Mouse (Mus musculus) c-Kit-positive CD71-negative TER-119-negative erythroid progenitor cells, embryonic 14.5 days (primary cell): ENCODE data around the gene Slc25a12.
A peak's percentile ranks its signal among the peaks of the same experiment; 100 is the strongest.

Experiments
- DNase-seq: peaks from one replicate; pipeline ENCODE4 v3.0.0-alpha.2; 2013; ENCODE audit warnings: low read depth

Slc25a12 gene

DNA sequence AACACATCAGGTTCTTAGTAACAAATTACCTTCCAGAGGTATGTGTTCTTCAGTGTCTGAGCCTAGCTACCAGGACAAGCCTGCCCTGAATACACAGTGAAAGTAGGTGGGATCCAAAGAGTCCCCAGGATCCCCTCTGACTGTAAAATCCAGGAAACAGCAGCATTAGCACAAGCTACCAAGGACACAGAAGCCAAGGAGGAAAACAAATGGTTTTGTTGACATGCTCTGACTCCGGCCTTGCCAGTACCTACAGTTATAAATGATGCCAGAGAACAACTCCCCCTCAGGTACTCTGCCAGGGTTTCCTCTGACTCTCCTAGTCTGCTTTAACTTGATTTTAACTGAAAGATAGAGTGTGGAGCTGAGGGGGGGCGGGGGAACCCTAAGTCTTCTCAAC lies 18.0 kb downstream of the Slc25a12 start:
- no peak for DNase-seq

DNA sequence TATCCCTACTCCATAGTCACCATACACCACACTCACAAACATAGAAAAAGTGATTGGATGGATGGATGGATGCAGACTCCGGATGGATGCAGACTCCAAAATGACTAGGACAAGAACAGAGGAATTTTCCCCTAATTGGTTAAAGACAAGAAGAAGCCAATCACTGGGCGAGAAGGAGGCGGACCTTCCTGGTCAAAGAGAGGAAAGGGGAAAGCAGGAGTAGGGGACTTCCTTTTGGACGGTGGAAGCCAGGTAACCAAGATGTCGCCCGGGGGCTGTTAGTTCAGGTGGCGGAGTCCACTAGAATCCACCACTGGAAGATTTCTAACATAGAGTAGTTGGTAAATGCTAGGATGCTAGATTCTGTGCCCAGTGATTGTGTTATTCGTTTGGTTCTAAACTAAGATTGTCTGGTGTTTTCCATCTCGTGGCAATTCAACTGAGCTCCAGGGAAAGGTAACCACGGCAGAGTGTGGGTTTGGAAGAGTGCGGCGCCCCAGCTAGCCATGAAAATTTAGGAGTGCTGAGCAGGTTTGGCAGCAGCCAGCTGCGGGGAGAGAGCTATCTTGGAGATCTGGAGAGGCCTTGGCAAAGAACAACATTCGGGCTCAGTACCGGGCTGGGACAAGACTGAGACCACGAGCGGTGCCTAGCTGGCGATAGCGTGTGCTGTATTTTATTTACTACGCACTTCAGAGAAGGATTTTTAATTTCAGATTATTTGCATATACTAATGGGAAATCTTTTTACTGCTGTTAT lies 19.6 kb downstream of the Slc25a12 start:
- DNase-seq, result no peak

DNA sequence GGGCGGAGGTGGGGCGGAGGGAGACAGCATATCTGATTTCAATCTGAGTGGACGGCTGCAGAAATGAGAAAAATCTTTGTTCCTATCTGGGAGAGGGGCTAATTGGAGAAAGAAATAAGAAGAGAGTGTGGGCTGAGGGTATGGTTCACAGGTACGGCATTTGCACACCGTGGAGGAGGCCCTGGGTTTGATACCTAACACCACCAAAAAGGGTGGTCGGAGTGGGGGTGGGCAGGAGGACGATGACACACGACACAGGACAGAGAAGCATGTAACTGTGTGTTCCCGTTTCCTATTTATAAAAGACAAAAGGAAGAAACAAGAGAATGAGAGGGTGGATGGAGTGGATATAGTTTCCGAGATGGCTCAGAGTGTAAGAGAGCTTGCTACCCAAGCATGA lies 20.4 kb downstream of the Slc25a12 start:
- no peak for DNase-seq

DNA sequence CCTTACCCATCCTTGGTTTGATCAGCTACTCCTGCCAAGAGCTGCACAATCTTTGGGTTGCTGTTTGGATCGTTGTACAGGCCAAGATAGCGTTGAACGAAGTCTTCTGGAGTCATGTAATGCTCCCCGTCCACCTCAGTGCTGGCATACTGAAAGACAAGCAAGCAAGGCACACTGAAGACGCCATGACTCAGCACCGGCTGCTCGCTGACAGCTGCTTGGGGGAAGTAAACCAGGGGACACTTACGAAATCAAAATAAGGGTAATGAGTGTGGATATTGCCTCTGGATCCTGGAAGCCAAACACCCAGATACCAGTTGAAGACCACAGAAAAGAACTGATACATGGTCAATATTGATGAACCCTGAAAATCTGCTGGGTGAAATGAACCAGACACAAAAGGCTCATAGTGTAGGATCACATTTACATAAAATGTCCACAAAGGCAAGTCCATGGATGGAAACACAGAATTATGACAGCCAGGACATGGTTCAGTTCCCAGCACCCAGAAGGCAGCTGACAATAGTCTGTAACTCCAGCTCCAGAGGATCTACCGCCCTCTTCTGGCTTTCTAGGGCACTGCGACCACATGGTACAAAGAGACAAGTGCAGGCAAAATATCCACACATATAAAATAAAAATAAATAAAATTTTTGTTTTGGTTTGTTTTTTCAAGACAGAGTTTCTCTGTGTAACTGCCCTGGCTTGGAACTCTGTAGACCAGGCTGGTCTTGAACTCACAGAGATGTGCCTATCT lies 23.5 kb downstream of the Slc25a12 start:
- DNase-seq, result no peak

DNA sequence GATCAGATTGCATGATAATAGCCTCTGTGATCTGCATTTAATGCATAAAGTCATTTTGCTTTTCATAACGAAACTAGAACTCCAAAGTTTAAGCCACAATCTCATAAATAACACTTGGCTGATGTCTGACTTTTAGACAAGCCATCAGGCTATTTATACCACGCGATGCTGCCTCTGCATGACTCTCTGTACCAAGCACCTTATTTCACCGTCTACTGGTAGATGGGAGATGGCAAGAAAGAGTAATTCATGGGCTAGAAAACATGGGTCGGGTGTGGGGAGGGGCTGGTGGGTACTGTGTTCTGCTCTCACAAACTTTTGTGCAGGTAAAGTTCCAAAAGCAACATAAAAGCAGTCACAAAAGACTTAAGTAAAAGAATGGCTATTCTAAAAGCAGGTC lies 27.4 kb downstream of the Slc25a12 start:
- no peak for DNase-seq

- DNase-seq, result peak; percentile 44
Observed at GRCm38 (mm10) chr2:71338145-71338796, 29.3 kb downstream of the Slc25a12 start.

GRCm38 (mm10) chr2:71336631-71337030 lies 30.9 kb downstream of the Slc25a12 start:
- no peak for DNase-seq

DNA sequence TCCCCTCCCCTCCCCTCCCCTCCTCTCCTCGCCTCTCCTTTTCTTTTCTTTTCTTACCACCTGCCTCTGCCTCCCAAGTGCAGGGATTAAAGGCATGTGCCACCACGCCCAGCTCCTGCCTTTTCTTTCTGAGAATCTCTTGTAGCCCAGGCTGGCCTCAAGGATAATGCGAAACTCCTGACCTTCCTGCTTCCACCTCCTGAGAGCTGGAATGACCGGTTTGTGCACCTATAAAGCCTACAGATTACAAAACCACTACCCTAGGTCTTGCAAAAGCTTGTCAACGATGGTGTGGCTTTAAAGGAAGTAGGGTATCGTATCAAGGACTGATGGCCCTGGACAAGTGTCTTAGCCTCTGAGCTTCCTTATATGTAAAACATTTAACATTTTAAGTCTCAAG lies 31.3 kb downstream of the Slc25a12 start:
- DNase-seq, result no peak

DNA sequence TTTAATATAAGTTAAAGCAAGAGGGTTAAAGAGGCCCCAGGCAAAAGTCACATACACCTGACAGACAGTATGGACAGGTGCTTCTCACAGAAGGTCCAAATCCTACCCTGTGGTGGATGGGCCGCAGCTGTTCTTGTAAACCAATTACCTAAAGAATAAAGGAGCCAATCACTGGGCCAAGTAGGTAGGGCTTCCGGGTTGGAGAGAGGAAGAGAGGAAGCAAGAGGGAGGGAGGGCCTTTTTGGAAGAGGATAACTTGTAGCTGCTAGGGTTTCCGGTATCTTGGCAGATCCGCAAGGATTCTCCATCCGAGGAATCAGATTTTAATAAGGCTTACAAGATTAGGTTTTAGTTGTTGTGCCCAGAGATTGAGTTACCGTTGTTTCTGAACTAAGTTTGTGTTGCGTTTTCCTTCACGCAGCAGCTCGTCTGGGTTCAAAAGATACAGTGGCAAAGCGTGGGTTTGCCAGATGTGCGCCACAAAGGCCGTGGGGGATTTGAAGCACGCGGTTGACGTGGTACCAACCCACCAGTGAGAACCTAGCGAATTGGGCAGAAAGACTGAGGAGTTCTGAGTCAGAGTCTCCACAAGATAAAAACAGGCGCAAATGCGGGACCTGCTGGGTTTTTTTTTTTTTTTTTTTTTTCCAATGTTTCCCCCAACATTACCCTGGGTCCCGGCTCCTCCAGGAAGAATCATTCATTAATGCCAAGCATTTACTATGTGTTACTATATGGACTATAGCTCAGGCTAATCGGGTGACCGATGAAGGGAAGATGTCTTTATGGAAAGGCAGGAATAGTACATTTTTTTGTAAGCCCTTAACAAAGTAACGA lies 33.3 kb downstream of the Slc25a12 start:
- no peak for DNase-seq

- no peak for DNase-seq
Observed at GRCm38 (mm10) chr2:71329761-71330160, 37.8 kb downstream of the Slc25a12 start.

GRCm38 (mm10) chr2:71328391-71329160 lies 39.0 kb downstream of the Slc25a12 start:
- no peak for DNase-seq

DNA sequence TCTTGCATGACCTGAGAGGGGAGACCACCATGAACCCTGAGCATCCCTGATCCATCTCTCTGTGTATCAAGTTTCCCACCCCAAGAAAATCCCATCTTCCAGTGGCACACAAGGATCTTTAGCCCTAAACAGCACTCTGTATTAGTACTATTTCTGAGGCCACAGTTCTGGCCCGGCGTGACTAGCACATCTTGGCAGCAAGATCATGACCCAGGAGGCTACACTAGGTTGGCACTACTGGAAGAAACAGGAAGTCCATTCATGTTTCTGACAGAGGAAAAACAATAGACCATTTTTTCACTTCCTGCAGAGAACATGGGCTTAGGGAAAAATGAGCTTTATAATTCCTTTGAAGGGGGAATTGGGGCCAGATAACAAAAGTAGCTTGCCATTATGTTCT lies 39.8 kb downstream of the Slc25a12 start:
- no peak for DNase-seq

DNA sequence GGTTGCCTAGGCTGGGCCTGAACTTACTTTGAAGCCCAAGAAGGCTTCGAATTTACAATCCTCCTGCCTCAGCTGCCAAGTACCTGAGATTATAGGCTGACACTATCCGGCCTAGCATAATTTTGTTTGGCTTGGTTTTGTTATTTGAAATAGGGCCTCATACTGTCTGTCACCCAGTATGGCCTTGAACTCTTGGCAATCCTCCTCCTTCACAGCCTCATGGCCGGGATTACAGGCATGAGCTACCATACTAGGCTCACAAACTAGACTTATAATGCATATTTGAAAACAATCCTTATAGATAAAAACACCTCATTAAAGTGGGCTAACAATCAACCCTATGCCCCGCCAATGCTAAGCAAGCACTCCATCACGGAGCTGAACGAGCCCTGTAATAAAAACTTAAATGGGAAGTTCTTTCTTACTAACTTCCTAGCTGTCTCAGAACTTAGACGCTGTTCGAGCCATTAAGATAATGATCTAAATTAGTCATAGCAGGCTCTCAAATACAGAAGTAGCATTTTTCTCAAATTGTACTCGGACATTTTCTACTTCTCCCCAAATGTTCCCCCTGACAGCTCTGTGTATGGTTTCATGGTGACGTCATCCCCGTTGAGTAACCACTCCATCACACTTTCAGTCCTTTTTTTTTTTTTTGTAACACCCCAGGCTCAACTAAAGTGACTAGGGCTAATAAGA lies 40.6 kb downstream of the Slc25a12 start:
- peak; percentile 70 for DNase-seq

DNA sequence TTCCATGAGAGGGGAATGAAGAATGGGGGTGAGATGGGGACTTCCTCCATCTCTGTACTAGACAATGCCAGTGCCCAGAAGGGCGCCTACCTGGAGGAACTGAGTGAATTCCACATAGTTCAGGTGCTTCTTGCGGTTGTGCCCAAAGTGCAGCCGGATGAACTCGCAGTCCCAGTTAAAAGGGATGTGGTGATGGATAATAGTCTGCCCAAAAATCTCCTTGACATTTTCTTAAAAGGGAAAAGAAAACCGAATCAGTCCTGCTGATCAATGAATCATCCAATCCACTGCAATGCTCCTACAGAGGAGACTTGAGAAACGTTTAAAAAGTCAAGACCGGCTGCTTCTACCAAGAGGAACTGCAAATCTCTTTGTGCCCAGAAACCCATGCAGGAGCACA lies 43.7 kb downstream of the Slc25a12 start:
- no peak for DNase-seq

GRCm38 (mm10) chr2:71321486-71321885 lies 46.1 kb downstream of the Slc25a12 start:
- no peak for DNase-seq

- DNase-seq, result no peak
Observed at GRCm38 (mm10) chr2:71316116-71316789, 51.3 kb downstream of the Slc25a12 start.

DNA sequence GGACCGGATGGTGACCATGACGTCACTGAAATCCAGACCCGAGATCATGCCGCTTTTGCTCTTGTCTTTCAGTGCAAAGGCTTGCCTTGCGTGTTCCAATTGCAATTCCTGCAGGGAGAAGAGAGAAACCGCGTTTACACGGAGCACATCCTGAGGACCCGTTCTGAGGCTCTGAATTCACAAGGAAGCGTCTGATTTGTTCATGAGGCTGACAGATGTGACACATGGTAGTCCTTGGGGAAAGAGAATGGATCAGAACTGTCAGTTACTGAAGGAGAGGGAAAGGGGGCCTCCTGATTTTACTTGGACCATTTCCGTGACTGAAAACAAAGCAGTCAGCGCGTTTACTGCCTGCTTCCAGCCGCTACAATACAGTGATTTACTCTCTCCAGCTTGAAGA lies 52.5 kb downstream of the Slc25a12 start:
- no peak for DNase-seq

- no peak for DNase-seq
Observed at GRCm38 (mm10) chr2:71314080-71314479, 53.5 kb downstream of the Slc25a12 start.

- DNase-seq, result no peak
Observed at GRCm38 (mm10) chr2:71312067-71312466, 55.5 kb downstream of the Slc25a12 start.

GRCm38 (mm10) chr2:71309726-71310125 lies 57.8 kb downstream of the Slc25a12 start:
- no peak for DNase-seq
